Mouse (Mus musculus) thymus, adult 2 months (tissue): Measurements from ENCODE around the gene Tti1. TPM values are rescaled to one million over a fixed set of nuclear protein-coding genes. Genes with fewer than 3 reads are reported as not detected.

Source experiments
- DNase-seq: peaks from one replicate; pipeline ENCODE4 v3.0.0; 2021
- H3K27ac ChIP-seq: fragments of 200-500 bp; 2 replicates; pipeline ENCODE4 v1.5.1; 2012; ENCODE audit warnings: low read length, control low read depth; ENCODE audit not compliant: control insufficient read depth, insufficient read depth
- H3K27me3 ChIP-seq: fragments of 200-500 bp; 2 replicates; pipeline ENCODE4 v1.6.1; 2012; ENCODE audit warnings: mild to moderate bottlenecking, low read length, moderate library complexity, mixed read lengths; ENCODE audit not compliant: control insufficient read depth, insufficient read depth
- H3K36me3 ChIP-seq: fragments of 200-500 bp; 2 replicates; pipeline ENCODE4 v1.6.1; 2012; ENCODE audit warnings: mild to moderate bottlenecking, low read length, moderate library complexity; ENCODE audit not compliant: control insufficient read depth, insufficient read depth
- H3K4me1 ChIP-seq: fragments of 200-500 bp; replicated peaks from 2 replicates; pipeline ENCODE4 v1.6.1; 2012; ENCODE audit warnings: low read length; ENCODE audit not compliant: control insufficient read depth, insufficient read depth
- H3K4me3 ChIP-seq: fragments of 200-500 bp; 2 replicates; pipeline ENCODE4 v1.5.1; 2012; ENCODE audit warnings: mild to moderate bottlenecking, low read length, control low read depth, moderate library complexity; ENCODE audit not compliant: control insufficient read depth, insufficient read depth
- CTCF ChIP-seq: fragments of 200-500 bp; IDR thresholded peaks from 2 replicates; pipeline ENCODE4 v1.5.1; 2012; ENCODE audit warnings: mild to moderate bottlenecking, control low read depth, low read length, moderate library complexity, borderline replicate concordance; ENCODE audit not compliant: control insufficient read depth, poor library complexity, insufficient read depth; ENCODE audit errors: extremely low read depth
- POLR2A ChIP-seq: fragments of 200-500 bp; IDR thresholded peaks from 2 replicates; pipeline ENCODE4 v1.6.1; 2012; ENCODE audit warnings: mild to moderate bottlenecking, low read length, control low read depth, moderate library complexity; ENCODE audit not compliant: control insufficient read depth, poor library complexity, insufficient read depth; ENCODE audit errors: extremely low read depth
- WGBS: fragments of 180-500 bp; shearing (Covaris S2); methylation state at CpG from one replicate; pipeline ENCODE4 v1.1.7; 2018; 5-methylcytosine and 5-hydroxymethylcytosine counted together
- polyA plus RNA-seq: library from polyadenylated mRNA; depleted of rRNA; stranded (reverse); fragments of >200 nt; gene quantifications from 2 replicates; pipeline ENCODE4 v1.2.3, GENCODE M21; 2012

Tti1 gene
- polyA plus RNA-seq, 1 experiment, result 37.6 TPM

DNA sequence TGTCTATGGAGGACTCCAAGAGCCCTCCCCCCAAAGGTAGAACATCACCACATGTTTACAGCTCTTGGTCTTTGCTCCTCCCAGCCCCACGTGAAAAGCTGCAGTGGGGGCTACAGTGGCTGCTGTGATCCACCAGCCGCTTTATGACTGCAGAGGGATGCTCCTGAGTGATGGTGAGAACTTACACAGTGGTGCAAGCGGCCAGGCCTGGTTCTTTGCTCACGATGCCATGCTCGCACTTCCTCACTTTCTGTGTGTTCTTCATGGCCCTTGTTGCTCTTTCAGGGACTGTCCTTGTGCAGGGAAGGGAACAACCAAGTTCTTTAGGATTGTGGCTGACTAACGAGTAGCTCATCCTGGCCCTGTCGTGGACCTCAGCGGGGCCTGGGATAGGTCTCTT lies 15.3 kb upstream of the Tti1 start:
- no peak overlapping the region for H3K27ac ChIP-seq
- peaks cover 55% of the 10 kb centered on the region for H3K36me3 ChIP-seq
- H3K4me1 ChIP-seq, result no peaks in the 10 kb centered on the region
- DNase-seq, result no peak
- no peaks in the 10 kb centered on the region for H3K27me3 ChIP-seq
- 98% methylated on average over 8 of the region's 8 CpGs for WGBS
- no peak overlapping the region for H3K4me3 ChIP-seq
- no peak for TF ChIP-seq POLR2A
- no peak for TF ChIP-seq CTCF

DNA sequence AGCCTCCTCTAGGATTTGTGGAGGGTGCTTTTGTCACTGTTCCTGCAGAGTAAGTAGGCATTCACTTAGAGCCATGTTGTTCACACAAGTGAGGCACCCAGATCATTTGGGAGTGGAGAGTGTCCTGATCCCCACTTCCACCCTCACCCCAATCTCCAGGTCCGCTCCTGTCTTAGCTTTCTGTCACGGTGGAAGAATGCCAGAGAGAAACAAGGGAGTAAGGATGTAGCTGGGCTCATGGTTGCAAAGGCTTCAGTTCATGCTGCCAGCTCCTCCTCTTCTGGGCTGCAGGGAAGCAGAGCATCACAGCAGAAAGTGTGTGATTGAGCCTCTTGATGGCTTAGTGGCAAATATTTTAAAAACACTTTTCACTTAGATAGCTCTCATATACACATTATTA lies 12.2 kb upstream of the Tti1 start:
- Histone ChIP-seq H3K27ac (no peak overlapping the region), H3K4me3 (no peak overlapping the region), H3K4me1 (no peaks in the 10 kb centered on the region), H3K27me3 (no peaks in the 10 kb centered on the region), H3K36me3 (peaks cover 52% of the 10 kb centered on the region)
- 98% methylated on average over 2 of the region's 2 CpGs for WGBS
- TF ChIP-seq CTCF (no peak), POLR2A (no peak)
- DNase-seq, result no peak

DNA sequence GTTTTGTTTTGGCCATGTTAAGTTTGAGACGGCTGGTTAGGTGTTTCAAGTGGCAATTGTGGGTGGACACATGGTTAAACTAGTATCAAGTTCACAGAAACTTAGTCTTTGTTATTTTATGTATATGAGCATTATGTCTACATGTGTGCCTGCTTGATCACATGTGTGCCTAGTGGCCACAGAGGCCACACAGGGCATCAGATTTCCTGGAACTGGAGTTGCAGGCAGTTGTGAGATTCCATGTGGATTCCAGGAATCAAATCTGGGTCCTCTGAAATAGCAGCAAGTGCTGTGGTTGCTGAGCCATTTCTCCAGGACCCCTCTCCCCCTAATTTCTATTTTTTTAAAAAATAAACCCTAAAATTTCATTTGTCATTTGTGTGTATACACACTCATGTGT lies 11.4 kb upstream of the Tti1 start:
- Histone ChIP-seq H3K27me3 (no peaks in the 10 kb centered on the region), H3K36me3 (peaks cover 45% of the 10 kb centered on the region), H3K4me3 (no peak overlapping the region), H3K27ac (no peak overlapping the region), H3K4me1 (no peaks in the 10 kb centered on the region)
- 42% methylated on average over 1 of the region's 1 CpGs for WGBS
- no peak for TF ChIP-seq POLR2A
- no peak for TF ChIP-seq CTCF
- no peak for DNase-seq

DNA sequence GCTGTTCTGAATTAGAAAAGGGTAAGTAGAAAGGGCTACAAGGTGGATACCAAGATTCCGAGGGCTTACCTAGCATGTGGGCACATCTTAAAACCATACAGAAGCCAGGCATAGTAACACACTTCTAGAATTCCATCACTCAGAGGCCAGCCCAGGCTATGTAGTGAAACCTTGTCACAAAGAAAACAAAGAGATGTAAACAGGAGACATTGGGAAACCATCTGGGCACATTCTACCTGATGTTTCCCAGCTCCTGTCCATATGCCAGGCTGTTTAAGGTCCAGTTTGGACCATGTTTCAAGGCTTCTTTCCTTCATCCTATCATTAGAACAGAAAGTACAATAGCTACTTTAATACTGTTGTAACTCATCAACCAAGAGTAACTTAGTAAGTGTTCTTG lies 9.3 kb upstream of the Tti1 start:
- 95% methylated on average over 1 of the region's 1 CpGs for WGBS
- Histone ChIP-seq H3K27ac (no peak overlapping the region), H3K27me3 (no peaks in the 10 kb centered on the region), H3K36me3 (peaks cover 28% of the 10 kb centered on the region), H3K4me3 (no peak overlapping the region), H3K4me1 (no peaks in the 10 kb centered on the region)
- no peak for TF ChIP-seq POLR2A
- TF ChIP-seq CTCF, result no peak
- DNase-seq, result no peak

DNA sequence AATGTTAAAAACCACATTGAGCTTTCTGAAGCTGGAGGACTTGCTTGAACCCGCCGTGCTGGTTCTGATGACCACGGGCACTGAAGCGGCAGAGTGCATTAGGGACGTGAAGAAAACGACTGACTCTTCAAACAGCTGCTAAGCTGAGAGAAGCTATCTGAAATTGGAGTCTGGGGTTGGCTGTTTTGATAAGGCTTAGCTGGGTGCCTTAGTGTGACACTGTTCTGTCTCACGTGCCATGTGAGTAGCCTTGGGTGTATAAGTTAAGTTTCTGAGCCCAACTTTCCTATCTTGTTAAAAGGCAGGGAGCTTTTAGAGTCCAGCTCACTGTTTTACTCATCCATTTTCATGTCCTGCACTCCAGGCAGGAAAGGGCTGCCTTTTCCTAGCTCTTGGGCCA lies 8.7 kb upstream of the Tti1 start:
- no peak for DNase-seq
- 94% methylated on average over 7 of the region's 7 CpGs for WGBS
- TF ChIP-seq CTCF (no peak), POLR2A (no peak)
- H3K27ac ChIP-seq, result no peak overlapping the region
- no peaks in the 10 kb centered on the region for H3K4me1 ChIP-seq
- peaks cover 24% of the 10 kb centered on the region for H3K36me3 ChIP-seq
- no peak overlapping the region for H3K4me3 ChIP-seq
- no peaks in the 10 kb centered on the region for H3K27me3 ChIP-seq

DNA sequence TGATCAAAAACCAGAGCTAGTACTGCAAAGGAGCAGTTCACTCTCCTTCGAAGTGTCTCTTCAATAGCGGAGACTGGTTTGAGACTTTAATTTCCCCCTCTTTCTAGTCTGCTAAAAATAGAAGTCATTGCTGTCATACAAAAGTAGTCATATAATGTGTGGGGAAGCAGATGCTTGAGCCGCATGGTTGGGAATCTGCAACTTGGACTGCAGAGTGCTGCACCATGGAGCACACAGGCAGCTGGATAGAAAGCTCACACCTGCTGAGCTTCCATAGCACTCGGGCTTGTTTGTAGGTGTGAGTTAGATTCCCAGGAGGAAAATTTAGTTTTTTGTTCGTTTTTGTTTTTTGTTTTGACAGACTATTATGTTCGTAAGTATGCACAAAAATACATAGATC lies 8.2 kb upstream of the Tti1 start:
- Histone ChIP-seq H3K27me3 (no peaks in the 10 kb centered on the region), H3K36me3 (peaks cover 21% of the 10 kb centered on the region), H3K4me3 (no peak overlapping the region), H3K27ac (no peak overlapping the region), H3K4me1 (no peaks in the 10 kb centered on the region)
- TF ChIP-seq POLR2A, result no peak
- no peak for TF ChIP-seq CTCF
- DNase-seq, result no peak
- whole genome bisulfite sequencing, result 94% methylated on average over 6 of the region's 6 CpGs

DNA sequence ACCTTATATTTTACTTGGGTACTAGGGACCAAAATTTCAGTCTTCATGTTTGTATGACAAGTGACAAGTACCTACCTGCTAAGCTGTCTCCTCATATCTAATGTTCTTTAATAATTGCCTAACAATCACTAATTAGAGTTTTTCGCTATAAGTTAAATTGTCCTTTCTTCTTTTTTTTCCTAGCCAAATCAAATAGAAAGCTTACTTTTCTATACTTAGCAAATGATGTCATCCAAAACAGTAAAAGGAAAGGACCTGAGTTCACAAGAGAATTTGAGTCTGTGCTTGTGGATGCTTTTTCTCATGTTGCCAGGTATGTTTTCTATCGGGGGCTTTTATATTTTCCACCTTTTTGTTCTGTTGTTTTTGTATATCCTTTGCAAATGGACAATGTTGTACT lies 7.6 kb upstream of the Tti1 start:
- Histone ChIP-seq H3K36me3 (peaks cover 17% of the 10 kb centered on the region), H3K27me3 (no peaks in the 10 kb centered on the region), H3K4me1 (0 out of 2 replicates have a peak, but pooled peaks cover 3% of the 10 kb centered on the region), H3K27ac (no peak overlapping the region), H3K4me3 (no peak overlapping the region)
- DNase-seq, result no peak
- WGBS, result 94% methylated on average over 2 of the region's 2 CpGs
- TF ChIP-seq POLR2A (no peak), CTCF (no peak)
